Mouse (Mus musculus): ENCODE measurements at regions not wholly inside any gene's neighbourhood (a gene's known extent, or its start where the extent isn't known, plus 50 kb on each side); places are given as distances from the start of the nearest gene placed in this dataset.
A peak's percentile ranks its signal among the peaks of the same experiment; 100 is the strongest.

- no peak for DNase-seq (ENCODE audit: low spot score in 2 of 2)
Measured at GRCm38 (mm10) chr19:55011341-55011740, 115.7 kb downstream of the Gpam start.

GRCm38 (mm10) chr19:55008463-55009146 is 118.4 kb downstream of the Gpam start:
- DNase-seq (ENCODE audit: low spot score in 2 of 2) = no peak

GRCm38 (mm10) chr19:54989982-54990381 is 137.1 kb downstream of the Gpam start:
- DNase-seq (ENCODE audit: low spot score in 2 of 2) = no peak

- no peak for DNase-seq (ENCODE audit: low spot score in 2 of 2)
Measured at GRCm38 (mm10) chr19:54984541-54984940, 142.5 kb downstream of the Gpam start.

GRCm38 (mm10) chr19:54982801-54983200 is 144.2 kb downstream of the Gpam start:
- no peak for DNase-seq (ENCODE audit: low spot score in 2 of 2)

GRCm38 (mm10) chr19:54971440-54972211 is 155.4 kb downstream of the Gpam start:
- no peak for DNase-seq (ENCODE audit: low spot score in 2 of 2)

- DNase-seq (ENCODE audit: low spot score in 2 of 2) = no peak
Measured at GRCm38 (mm10) chr19:54958328-54958727, 168.7 kb downstream of the Gpam start.

GRCm38 (mm10) chr19:54955096-54955495 is 171.9 kb downstream of the Gpam start:
- DNase-seq (ENCODE audit: low spot score in 2 of 2) = no peak

- no peak for DNase-seq (ENCODE audit: low spot score in 2 of 2)
Measured at GRCm38 (mm10) chr19:54952546-54952945, 174.5 kb downstream of the Gpam start.

GRCm38 (mm10) chr19:54948359-54949127 is 178.5 kb downstream of the Gpam start:
- no peak for DNase-seq (ENCODE audit: low spot score in 2 of 2)

GRCm38 (mm10) chr19:54947583-54947982 is 179.5 kb downstream of the Gpam start:
- DNase-seq (ENCODE audit: low spot score in 2 of 2) = no peak

- peak in 1 of 2 experiments; percentile 22 for DNase-seq (ENCODE audit: low spot score in 2 of 2)
Measured at GRCm38 (mm10) chr19:54932579-54932978, 194.5 kb downstream of the Gpam start.

GRCm38 (mm10) chr19:54925888-54926287 is 201.2 kb downstream of the Gpam start:
- no peak for DNase-seq (ENCODE audit: low spot score in 2 of 2)

GRCm38 (mm10) chr19:54919597-54919996 is 207.4 kb downstream of the Gpam start:
- DNase-seq (ENCODE audit: low spot score in 2 of 2) = no peak

GRCm38 (mm10) chr19:54893622-54894021 is 233.4 kb downstream of the Gpam start:
- peak; percentile 46 to 49 for DNase-seq (ENCODE audit: low spot score in 2 of 2)

GRCm38 (mm10) chr19:54867078-54867477 is 260.0 kb downstream of the Gpam start:
- DNase-seq (ENCODE audit: low spot score in 2 of 2) = no peak

GRCm38 (mm10) chr19:54855190-54855589 is 271.8 kb downstream of the Gpam start:
- DNase-seq (ENCODE audit: low spot score in 2 of 2) = no peak

- DNase-seq (ENCODE audit: low spot score in 2 of 2) = no peak
Measured at GRCm38 (mm10) chr19:54838231-54838630, 288.8 kb downstream of the Gpam start.

GRCm38 (mm10) chr19:54836451-54836850 is 290.6 kb downstream of the Gpam start:
- DNase-seq (ENCODE audit: low spot score in 2 of 2) = no peak

GRCm38 (mm10) chr19:54822161-54822560 is 304.9 kb downstream of the Gpam start:
- no peak for DNase-seq (ENCODE audit: low spot score in 2 of 2)

- no peak for DNase-seq (ENCODE audit: low spot score in 2 of 2)
Measured at GRCm38 (mm10) chr19:54820587-54820986, 306.5 kb downstream of the Gpam start.

- no peak for DNase-seq (ENCODE audit: low spot score in 2 of 2)
Measured at GRCm38 (mm10) chr19:54801123-54801742, 325.8 kb downstream of the Gpam start.
